9 mouse cellular contexts compared by ENCODE assay signal in genomic region chr1:187652445-187652844, GRCm38 (mm10). TPM values are rescaled to one million over a fixed set of nuclear protein-coding genes. Genes with fewer than 3 reads are reported as not detected.
DNase-seq lines count a peak whose midpoint lies in the region; ATAC-seq and TF ChIP-seq lines count a peak whose summit lies in the region.
"Had no signal": no experiment of that assay in that cellular context is flagged by ENCODE, and none has a peak within 500 bp of the region (broad histone marks: within the 10 kb centered on the region; RNA-seq: fewer than 3 reads in every experiment).

No protein-coding gene starts in this region.

- no peaks in the 10 kb centered on the region for H3K36me3 ChIP-seq in kidney, adult 2 months (ENCODE audit: control insufficient read depth, insufficient read depth, low read length)
- no peaks in the 10 kb centered on the region for H3K36me3 ChIP-seq in embryonic facial prominence, embryonic 13.5 days
- no peaks in the 10 kb centered on the region for H3K36me3 ChIP-seq in hindbrain, embryonic 16.5 days (ENCODE audit: control insufficient read depth, insufficient read depth, low read length)
- H3K36me3 ChIP-seq in midbrain, embryonic 11.5 days (ENCODE audit: control insufficient read depth, insufficient read depth, low read length) = no peaks in the 10 kb centered on the region

- DNase-seq in kidney, adult 2 months = peak; percentile 41
- DNase-seq in kidney, adult 18-20 months = no peak
- peak; percentile 85 for DNase-seq in midbrain, embryonic 11.5 days (ENCODE audit: low spot score, missing footprints)
- no peak for DNase-seq in spleen, postnatal 10 days (ENCODE audit: low spot score in 2 of 2)
- no peak for DNase-seq in gastrocnemius, adult 18-20 months (ENCODE audit: low spot score)
- no peak for DNase-seq in left cerebral cortex, adult 9 months (ENCODE audit: low spot score in 2 of 2)

- no peaks in the 10 kb centered on the region for H3K27me3 ChIP-seq in kidney, adult 2 months (replicated peaks; ENCODE audit: control insufficient read depth, insufficient read depth, low read length)
- peaks cover 7% of the 10 kb centered on the region for H3K27me3 ChIP-seq in embryonic facial prominence, embryonic 13.5 days
- no peaks in the 10 kb centered on the region for H3K27me3 ChIP-seq in hindbrain, embryonic 16.5 days (replicated peaks; ENCODE audit: control insufficient read depth, insufficient read depth, low read length)
- no peaks in the 10 kb centered on the region; the same call in 1 of the 2 replicates for H3K27me3 ChIP-seq in midbrain, embryonic 11.5 days (ENCODE audit: control insufficient read depth, insufficient read depth, low read length)

- no peak overlapping the region for H3K9ac ChIP-seq in embryonic facial prominence, embryonic 13.5 days
- H3K9ac ChIP-seq in hindbrain, embryonic 16.5 days (ENCODE audit: low read depth, low read length) = peak overlapping the region; percentile 80
- H3K9ac ChIP-seq in midbrain, embryonic 11.5 days (ENCODE audit: low read length) = no peak overlapping the region; the same call in 1 of the 2 replicates

- H3K4me1 ChIP-seq in kidney, adult 2 months (ENCODE audit: control insufficient read depth, insufficient read depth, low read length) = peaks cover 17% of the 10 kb centered on the region
- peaks cover 18% of the 10 kb centered on the region for H3K4me1 ChIP-seq in embryonic facial prominence, embryonic 13.5 days
- H3K4me1 ChIP-seq in hindbrain, embryonic 16.5 days (ENCODE audit: control insufficient read depth, insufficient read depth, low read depth, low read length) = peaks cover 9% of the 10 kb centered on the region
- H3K4me1 ChIP-seq in midbrain, embryonic 11.5 days (ENCODE audit: control insufficient read depth, insufficient read depth, low read length) = no peaks in the 10 kb centered on the region; the same call in none of the 2 replicates

- no peak for ATAC-seq in embryonic facial prominence, embryonic 13.5 days (ENCODE audit: insufficient number of reproducible peaks, insufficient read depth, low FRiP score, low TSS enrichment, low read depth)
- peak; percentile 18 for ATAC-seq in hindbrain, embryonic 16.5 days
- peak; percentile 33 for ATAC-seq in midbrain, embryonic 11.5 days (ENCODE audit: low FRiP score)

- H3K27ac ChIP-seq in kidney, adult 2 months (ENCODE audit: insufficient read depth, low read depth, low read length) = peak overlapping the region; percentile 24; the same call in 1 of the 2 replicates
- H3K27ac ChIP-seq in embryonic facial prominence, embryonic 13.5 days = no peak overlapping the region
- H3K27ac ChIP-seq in hindbrain, embryonic 16.5 days (ENCODE audit: low read depth, low read length) = no peak overlapping the region
- H3K27ac ChIP-seq in midbrain, embryonic 11.5 days (ENCODE audit: low read depth, low read length) = no peak overlapping the region

- peak overlapping the region; percentile 55; the same call in 1 of the 2 replicates for H3K4me3 ChIP-seq in kidney, adult 2 months (ENCODE audit: insufficient read depth, low read depth, low read length)
- H3K4me3 ChIP-seq in embryonic facial prominence, embryonic 13.5 days = peak overlapping the region; percentile 61
- H3K4me3 ChIP-seq in hindbrain, embryonic 16.5 days (ENCODE audit: low read length) = peak overlapping the region; percentile 60
- peak overlapping the region; percentile 62; the same call in 1 of the 2 replicates for H3K4me3 ChIP-seq in midbrain, embryonic 11.5 days (ENCODE audit: low read depth, low read length)

- H3K9me3 ChIP-seq in embryonic facial prominence, embryonic 13.5 days = no peaks in the 10 kb centered on the region
- H3K9me3 ChIP-seq in hindbrain, embryonic 16.5 days (ENCODE audit: control insufficient read depth, low read length) = no peaks in the 10 kb centered on the region
- no peaks in the 10 kb centered on the region for H3K9me3 ChIP-seq in midbrain, embryonic 11.5 days (ENCODE audit: control insufficient read depth, low read length)

- peak overlapping the region; percentile 99 for H3K4me2 ChIP-seq in embryonic facial prominence, embryonic 13.5 days
- H3K4me2 ChIP-seq in hindbrain, embryonic 16.5 days (ENCODE audit: low read length) = peak overlapping the region; percentile 73
- H3K4me2 ChIP-seq in midbrain, embryonic 11.5 days = peak overlapping the region; percentile 93

- 22% methylated on average over 7 of the region's 7 CpGs for WGBS in kidney, adult 2 months
- WGBS in embryonic facial prominence, embryonic 13.5 days = 13% methylated on average over 7 of the region's 7 CpGs
- WGBS in hindbrain, embryonic 16.5 days = 10% methylated on average over 7 of the region's 7 CpGs
- 10% methylated on average over 7 of the region's 7 CpGs for WGBS in midbrain, embryonic 11.5 days

- TF ChIP-seq POLR2A in kidney, adult 2 months (IDR thresholded peaks at IDR 0.05; ENCODE audit: low read depth, low read length) = no peak

- TF ChIP-seq CTCF in kidney, adult 2 months (conservative IDR thresholded peaks at IDR 0.05; ENCODE audit: insufficient read depth, insufficient read length, low read depth, low read length) = no peak

RNA-seq across cellular contexts. Expression of gene Esrrg, which starts 43.9 kb away (rescaled TPM):
- polyA plus RNA-seq in kidney, adult 2 months (2012; rRNA removed) = 19.5 and 24.2 TPM in 2 replicates
- 1.00 and 2.0 TPM in 2 replicates for polyA plus RNA-seq in embryonic facial prominence, embryonic 13.5 days (2015; fragmentation: Nextera tagmentation; extraction: Ambion mirVana)
- 38.6 and 39.7 TPM in 2 replicates for polyA plus RNA-seq in hindbrain, embryonic 16.5 days (2015; fragmentation: Nextera tagmentation; extraction: Ambion mirVana)
- 5.9 and 7.5 TPM in 2 replicates for polyA plus RNA-seq in midbrain, embryonic 11.5 days (2014; fragmentation: Nextera tagmentation; extraction: Ambion mirVana)
- 10 to 100 TPM; 19.7 to 34.8 TPM for total RNA-seq in gastrocnemius, adult 18-20 months (2021)
- total RNA-seq: common myeloid progenitor, adult 5-6 weeks had no signal

Comparison
In these comparisons a context has a peak if more than half of its experiments do, and no peak if none do; other contexts are left out.
1. DNase-seq: peak in kidney, adult 2 months (single experiment) and midbrain, embryonic 11.5 days (single experiment); none in kidney, adult 18-20 months (single experiment), spleen, postnatal 10 days (0 of 2), gastrocnemius, adult 18-20 months (single experiment) and left cerebral cortex, adult 9 months (0 of 2).
2. Peak in every context shown above with its lines, with median percentiles within 50 percentile points of each other: H3K4me3 ChIP-seq and H3K4me2 ChIP-seq.